Mouse (Mus musculus): ENCODE data around the gene Prf1.

GRCm38 (mm10) chr10:61255190-61255589, 42.4 kb upstream of the Prf1 start:
- no peak for TF ChIP-seq CTCF (IDR thresholded peaks at IDR 0.05; ENCODE audit: borderline replicate concordance, control insufficient read depth, extremely low read depth, insufficient read depth, low read length, poor library complexity)
- TF ChIP-seq POLR2A (IDR thresholded peaks at IDR 0.05; ENCODE audit: control insufficient read depth, extremely low read depth, insufficient read depth, low read length, poor library complexity): no peak

All from thymus, adult 2 months (tissue).